Mouse (Mus musculus) midbrain, embryonic 13.5 days (tissue): ENCODE results near the gene Tnip1. TPM values are rescaled to one million over a fixed set of nuclear protein-coding genes. Genes with fewer than 3 reads are reported as not detected.

Source experiments
- ATAC-seq: fragments of 200-750 bp; cut with Nextera tagmentation; 2 replicates; pipeline ENCODE4 v1.8.0; 2017; ENCODE audit warnings: mild to moderate bottlenecking, moderate TSS enrichment, moderate library complexity
- H3K27ac ChIP-seq: fragments of 300-500 bp; sonication (generic); 2 replicates; pipeline ENCODE4 v1.5.1; 2015; ENCODE audit warnings: inconsistent platforms, mild to moderate bottlenecking, moderate library complexity
- H3K27me3 ChIP-seq: fragments of 300-500 bp; sonication (generic); 2 replicates; pipeline ENCODE4 v1.6.1; 2015; ENCODE audit warnings: mild to moderate bottlenecking, inconsistent platforms
- H3K36me3 ChIP-seq: fragments of 300-500 bp; sonication (generic); 2 replicates; pipeline ENCODE4 v1.6.1; 2015; ENCODE audit warnings: mild to moderate bottlenecking, inconsistent platforms
- H3K4me1 ChIP-seq: fragments of 300-500 bp; sonication (generic); replicated peaks from 2 replicates; pipeline ENCODE4 v1.6.1; 2015; ENCODE audit warnings: inconsistent platforms
- H3K4me2 ChIP-seq: fragments of 300-500 bp; sonication (generic); replicated peaks from 2 replicates; pipeline ENCODE4 v1.6.1; 2015; ENCODE audit warnings: moderate library complexity, mild to moderate bottlenecking, inconsistent platforms
- H3K4me3 ChIP-seq: fragments of 300-500 bp; sonication (generic); replicated peaks from 2 replicates; pipeline ENCODE4 v1.5.1; 2015; ENCODE audit warnings: mild to moderate bottlenecking, inconsistent platforms
- H3K9ac ChIP-seq: fragments of 300-500 bp; sonication (generic); replicated peaks from 2 replicates; pipeline ENCODE4 v1.6.1; 2015; ENCODE audit warnings: mild to moderate bottlenecking, inconsistent platforms
- H3K9me3 ChIP-seq: fragments of 300-500 bp; sonication (generic); 2 replicates; pipeline ENCODE4 v1.6.1; 2016; ENCODE audit warnings: mild to moderate bottlenecking, inconsistent platforms
- WGBS: fragments of 180-500 bp; shearing (Covaris S2); methylation state at CpG from one replicate; pipeline ENCODE4 v1.1.7; 2015; 5-methylcytosine and 5-hydroxymethylcytosine counted together
- polyA plus RNA-seq: library from polyadenylated mRNA; unstranded; fragments of >200 nt; fragmentation: Nextera tagmentation; extraction: Ambion mirVana; gene quantifications from 2 replicates; pipeline ENCODE4 v1.2.1, GENCODE M21; 2015

Gene Tnip1
- polyA plus RNA-seq, 1 experiment from 2014 or later, result 13.4 TPM

GRCm38 (mm10) chr11:54952651-54953050, 10.1 kb downstream of the Tnip1 start:
- 78% methylated on average over 6 of the region's 6 CpGs for WGBS
- Histone ChIP-seq H3K4me3 (no peak overlapping the region), H3K9ac (0 out of 2 replicates have a peak overlapping the region, but pooled peaks have one; percentile 15)

GRCm38 (mm10) chr11:54950684-54951083, 12.0 kb downstream of the Tnip1 start:
- Histone ChIP-seq H3K9me3 (no peaks in the 10 kb centered on the region), H3K36me3 (no peaks in the 10 kb centered on the region), H3K4me2 (no peak overlapping the region), H3K27me3 (no peaks in the 10 kb centered on the region), H3K4me1 (peaks cover 17% of the 10 kb centered on the region), H3K4me3 (no peak overlapping the region), H3K27ac (no peak overlapping the region), H3K9ac (no peak overlapping the region)
- ATAC-seq, result no peak
- WGBS, result 85% methylated on average over 6 of the region's 6 CpGs

More at GRCm38 (mm10) chr11:54952651-54953050, 10.1 kb downstream of the Tnip1 start:
- no peaks in the 10 kb centered on the region for H3K27me3 ChIP-seq
- no peak for ATAC-seq
- H3K27ac ChIP-seq, result no peak overlapping the region
- no peak overlapping the region for H3K4me2 ChIP-seq
- no peaks in the 10 kb centered on the region for H3K36me3 ChIP-seq
- H3K9me3 ChIP-seq, result no peaks in the 10 kb centered on the region
- peaks cover 19% of the 10 kb centered on the region for H3K4me1 ChIP-seq

DNA sequence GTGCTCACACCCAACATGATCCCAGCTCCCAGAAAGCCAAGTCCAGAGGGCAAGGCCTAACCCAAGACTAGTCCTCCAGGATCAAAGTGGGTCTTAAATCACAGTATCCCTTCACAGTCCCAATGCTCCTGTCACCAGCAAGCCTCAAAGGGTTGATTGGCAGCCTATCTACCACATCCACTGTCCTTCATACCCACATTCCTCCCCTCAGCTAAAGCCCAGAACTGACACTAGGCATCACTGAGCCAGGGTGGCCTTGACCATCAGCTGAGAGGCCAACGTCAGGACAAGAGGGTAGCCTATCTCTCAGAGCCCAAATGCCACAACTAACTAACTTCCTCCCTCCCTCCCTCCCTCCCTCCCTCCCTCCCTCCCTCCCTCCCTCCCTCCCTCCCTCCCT, 13.0 kb downstream of the Tnip1 start:
- ATAC-seq, result no peak
- WGBS, result 79% methylated on average over 1 of the region's 1 CpGs

DNA sequence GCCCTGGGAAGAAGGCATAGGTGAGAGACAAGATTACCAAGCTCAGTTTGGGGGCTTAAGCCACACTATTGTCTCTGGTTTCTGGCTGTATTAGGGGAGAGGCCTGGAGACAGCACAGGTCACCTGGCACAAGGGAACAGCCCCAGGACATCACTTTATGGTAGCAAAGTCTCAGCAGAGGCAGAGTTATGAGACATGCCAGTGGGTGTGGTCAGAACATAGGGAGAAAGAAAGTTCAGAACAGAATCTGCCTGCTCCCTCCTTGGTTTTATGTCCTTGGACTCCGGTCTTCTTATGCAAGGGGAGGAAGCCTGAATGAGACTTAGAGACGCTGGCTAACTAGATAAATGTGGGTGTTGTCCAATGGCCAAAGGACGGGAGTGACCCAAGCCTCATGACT, 18.0 kb downstream of the Tnip1 start:
- WGBS, result 87% methylated on average over 3 of the region's 3 CpGs
- Histone ChIP-seq H3K9ac (no peak overlapping the region), H3K27me3 (no peaks in the 10 kb centered on the region), H3K27ac (no peak overlapping the region), H3K4me2 (no peak overlapping the region), H3K9me3 (no peaks in the 10 kb centered on the region), H3K36me3 (no peaks in the 10 kb centered on the region), H3K4me3 (no peak overlapping the region), H3K4me1 (no peaks in the 10 kb centered on the region)
- no peak for ATAC-seq

More for the DNA sequence above, 13.0 kb downstream of the Tnip1 start:
- no peaks in the 10 kb centered on the region for H3K36me3 ChIP-seq
- H3K27me3 ChIP-seq, result no peaks in the 10 kb centered on the region
- no peak overlapping the region for H3K27ac ChIP-seq
- no peak overlapping the region for H3K4me2 ChIP-seq
- no peak overlapping the region for H3K9ac ChIP-seq
- H3K4me1 ChIP-seq, result peaks cover 11% of the 10 kb centered on the region
- no peak overlapping the region for H3K4me3 ChIP-seq
- H3K9me3 ChIP-seq, result no peaks in the 10 kb centered on the region

DNA sequence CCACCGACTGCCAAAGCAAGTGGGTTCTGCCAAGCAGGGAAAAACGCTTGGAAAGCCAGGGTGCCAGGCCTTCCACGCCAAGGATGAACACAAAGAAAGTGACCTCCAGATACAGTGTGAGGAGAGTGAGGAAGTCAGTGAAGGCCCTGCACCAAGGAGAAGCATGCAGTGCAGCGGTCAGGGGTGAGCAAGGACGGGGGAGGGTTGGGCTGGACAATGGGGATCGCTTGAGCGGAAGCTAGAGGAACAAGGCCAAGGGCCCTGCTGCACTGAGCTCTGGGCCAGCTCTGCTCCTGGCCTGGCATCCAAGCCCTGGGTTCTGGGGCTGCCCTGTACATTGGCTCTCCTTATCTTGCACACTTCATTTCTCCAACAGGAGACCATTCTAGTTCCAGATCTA, 22.7 kb downstream of the Tnip1 start:
- H3K4me3 ChIP-seq, result no peak overlapping the region
- WGBS, result 80% methylated on average over 7 of the region's 7 CpGs
- H3K4me1 ChIP-seq, result peaks cover 8% of the 10 kb centered on the region
- no peaks in the 10 kb centered on the region for H3K27me3 ChIP-seq
- ATAC-seq, result no peak
- peaks cover 23% of the 10 kb centered on the region for H3K36me3 ChIP-seq
- no peak overlapping the region for H3K9ac ChIP-seq
- no peak overlapping the region for H3K4me2 ChIP-seq
- H3K27ac ChIP-seq, result no peak overlapping the region
- no peaks in the 10 kb centered on the region for H3K9me3 ChIP-seq

- no peak overlapping the region for H3K9ac ChIP-seq
- H3K9me3 ChIP-seq, result no peaks in the 10 kb centered on the region
- no peak overlapping the region for H3K4me3 ChIP-seq
- H3K36me3 ChIP-seq, result peaks cover 23% of the 10 kb centered on the region
- ATAC-seq, result no peak
- no peak overlapping the region for H3K27ac ChIP-seq
- peaks cover 8% of the 10 kb centered on the region for H3K4me1 ChIP-seq
- 91% methylated on average over 8 of the region's 8 CpGs for WGBS
- H3K27me3 ChIP-seq, result no peaks in the 10 kb centered on the region
- no peak overlapping the region for H3K4me2 ChIP-seq
Measured at GRCm38 (mm10) chr11:54939501-54939900, 23.2 kb downstream of the Tnip1 start.

DNA sequence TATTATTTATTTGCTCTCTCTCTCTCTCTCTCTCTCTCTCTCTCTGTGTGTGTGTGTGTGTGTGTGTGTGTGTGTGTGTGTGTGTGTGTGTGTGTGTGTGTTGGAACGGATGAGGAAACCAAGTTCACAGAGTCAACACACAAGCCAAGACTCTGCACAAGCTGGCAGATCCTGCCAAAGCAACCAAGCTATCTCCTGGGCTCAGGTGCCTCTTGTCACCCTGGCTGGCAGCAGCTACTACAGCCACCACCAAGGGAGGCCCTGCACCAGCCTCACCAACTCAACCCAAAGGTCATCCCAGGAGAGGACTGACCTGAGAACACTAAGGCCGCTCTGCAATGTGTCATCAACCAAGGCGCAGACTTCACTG, 26.0 kb downstream of the Tnip1 start:
- 90% methylated on average over 3 of the region's 3 CpGs for WGBS
- Histone ChIP-seq H3K4me2 (no peak overlapping the region), H3K27me3 (no peaks in the 10 kb centered on the region)

DNA sequence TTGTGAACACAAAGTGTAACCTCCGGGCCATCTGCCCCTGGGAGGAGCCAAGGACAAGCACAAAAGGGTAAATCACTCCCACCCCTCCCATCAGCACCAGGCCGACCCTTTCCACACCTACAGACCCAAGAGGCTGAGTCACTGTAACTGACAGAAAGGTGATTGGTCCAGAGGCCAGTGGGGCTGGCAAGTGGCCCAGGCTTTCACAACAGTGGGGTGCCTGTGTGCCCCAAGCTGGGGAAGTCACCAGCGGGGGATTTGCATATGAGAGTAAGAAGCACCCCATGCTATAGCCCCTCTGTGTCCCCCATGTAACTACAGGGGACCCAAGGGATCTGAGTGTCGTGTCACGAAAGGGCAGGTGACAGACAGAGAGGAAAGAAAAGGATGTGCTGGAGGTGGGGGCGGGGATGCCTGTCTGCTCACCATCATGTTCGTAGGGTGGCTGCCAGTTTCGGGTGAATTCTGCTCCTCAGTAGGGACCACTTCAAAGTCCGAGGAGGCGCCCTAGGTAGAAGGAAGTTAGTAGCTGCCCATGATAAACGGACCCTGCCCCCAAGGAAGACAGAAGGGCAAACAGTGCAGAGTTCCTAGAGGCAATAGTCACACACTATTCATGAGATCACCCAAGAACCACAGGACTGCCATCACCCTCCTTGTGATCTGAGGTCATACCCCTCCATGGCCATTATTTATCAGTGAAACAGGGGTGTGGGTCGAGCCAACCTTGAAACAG, 26.5 kb downstream of the Tnip1 start:
- no peaks in the 10 kb centered on the region for H3K27me3 ChIP-seq
- no peak overlapping the region; the same call in 1 of the 2 replicates for H3K9ac ChIP-seq
- ATAC-seq, result no peak
- H3K4me3 ChIP-seq, result no peak overlapping the region
- 46% methylated on average over 12 of the region's 12 CpGs for WGBS
- peaks cover 32% of the 10 kb centered on the region for H3K36me3 ChIP-seq
- H3K4me2 ChIP-seq, result no peak overlapping the region
- no peak overlapping the region for H3K27ac ChIP-seq
- no peaks in the 10 kb centered on the region for H3K9me3 ChIP-seq
- peaks cover 8% of the 10 kb centered on the region for H3K4me1 ChIP-seq

More for the DNA sequence above, 26.0 kb downstream of the Tnip1 start:
- no peak for ATAC-seq
- peaks cover 32% of the 10 kb centered on the region for H3K36me3 ChIP-seq
- no peak overlapping the region for H3K4me3 ChIP-seq
- peaks cover 8% of the 10 kb centered on the region for H3K4me1 ChIP-seq
- H3K9me3 ChIP-seq, result no peaks in the 10 kb centered on the region
- H3K27ac ChIP-seq, result no peak overlapping the region
- no peak overlapping the region for H3K9ac ChIP-seq

GRCm38 (mm10) chr11:54934198-54934597, 28.5 kb downstream of the Tnip1 start:
- ATAC-seq, result no peak
- no peak overlapping the region for H3K4me2 ChIP-seq
- H3K4me3 ChIP-seq, result no peak overlapping the region
- 96% methylated on average over 7 of the region's 7 CpGs for WGBS
- H3K4me1 ChIP-seq, result peaks cover 11% of the 10 kb centered on the region
- H3K9ac ChIP-seq, result no peak overlapping the region
- H3K36me3 ChIP-seq, result peaks cover 36% of the 10 kb centered on the region
- no peaks in the 10 kb centered on the region for H3K9me3 ChIP-seq
- no peaks in the 10 kb centered on the region for H3K27me3 ChIP-seq
- H3K27ac ChIP-seq, result no peak overlapping the region

GRCm38 (mm10) chr11:54932540-54932939, 30.2 kb downstream of the Tnip1 start:
- Histone ChIP-seq H3K4me2 (no peak overlapping the region), H3K36me3 (peaks cover 43% of the 10 kb centered on the region), H3K9me3 (no peaks in the 10 kb centered on the region), H3K9ac (no peak overlapping the region), H3K4me1 (peaks cover 11% of the 10 kb centered on the region), H3K4me3 (no peak overlapping the region), H3K27ac (no peak overlapping the region), H3K27me3 (no peaks in the 10 kb centered on the region)
- WGBS, result 88% methylated on average over 6 of the region's 6 CpGs
- ATAC-seq, result no peak

GRCm38 (mm10) chr11:54931405-54932093, 31.2 kb downstream of the Tnip1 start:
- WGBS, result 58% methylated on average over 5 of the region's 5 CpGs
- H3K4me2 ChIP-seq, result no peak overlapping the region
- ATAC-seq, result no peak
- no peak overlapping the region for H3K27ac ChIP-seq
- peaks cover 11% of the 10 kb centered on the region for H3K4me1 ChIP-seq
- no peak overlapping the region for H3K9ac ChIP-seq
- no peak overlapping the region for H3K4me3 ChIP-seq
- H3K27me3 ChIP-seq, result no peaks in the 10 kb centered on the region
- H3K9me3 ChIP-seq, result no peaks in the 10 kb centered on the region
- peaks cover 40% of the 10 kb centered on the region for H3K36me3 ChIP-seq

DNA sequence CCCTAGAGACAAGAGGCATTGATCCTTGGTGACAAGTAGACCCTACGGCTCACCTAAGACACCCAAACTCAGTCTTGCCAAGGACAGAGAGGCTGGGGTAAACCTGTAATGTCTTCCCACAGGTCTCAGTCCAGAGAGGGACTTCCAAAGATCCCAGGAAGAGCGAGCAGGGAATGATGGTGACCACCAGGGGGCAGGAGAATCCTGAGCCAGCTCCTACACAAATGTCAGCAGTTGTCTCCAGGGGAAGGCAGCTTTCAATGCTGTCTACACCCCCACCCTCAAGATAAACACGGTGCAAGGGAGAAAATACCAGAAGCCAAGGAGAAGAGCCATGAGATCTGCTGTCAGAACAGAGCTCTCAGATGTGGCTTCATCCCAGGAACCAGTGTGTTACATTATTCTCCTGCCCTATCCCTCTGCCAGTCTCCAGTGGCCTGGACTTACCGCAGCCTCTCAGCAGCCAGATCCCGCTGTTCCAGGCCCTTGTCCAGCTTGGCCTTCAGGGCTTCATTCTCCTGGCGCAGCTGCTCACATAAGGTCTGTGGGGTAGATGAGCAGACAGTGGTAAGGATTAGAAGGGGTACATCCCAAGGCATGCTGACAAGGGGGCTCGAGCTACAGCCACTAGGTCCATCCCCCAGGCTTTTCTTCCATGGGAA, 32.3 kb downstream of the Tnip1 start:
- 0 out of 2 replicates have a peak, but pooled peaks cover 2% of the 10 kb centered on the region for H3K4me1 ChIP-seq
- H3K9me3 ChIP-seq, result no peaks in the 10 kb centered on the region
- H3K4me3 ChIP-seq, result no peak overlapping the region
- 0 out of 2 replicates have a peak overlapping the region, but pooled peaks have one; percentile 9 for H3K27ac ChIP-seq
- no peak overlapping the region for H3K4me2 ChIP-seq
- no peaks in the 10 kb centered on the region for H3K27me3 ChIP-seq
- H3K36me3 ChIP-seq, result peaks cover 45% of the 10 kb centered on the region
- WGBS, result 70% methylated on average over 7 of the region's 7 CpGs
- ATAC-seq, result no peak
- no peak overlapping the region for H3K9ac ChIP-seq
